ENCODE assay signal across 8 mouse cellular contexts in the genomic region with DNA sequence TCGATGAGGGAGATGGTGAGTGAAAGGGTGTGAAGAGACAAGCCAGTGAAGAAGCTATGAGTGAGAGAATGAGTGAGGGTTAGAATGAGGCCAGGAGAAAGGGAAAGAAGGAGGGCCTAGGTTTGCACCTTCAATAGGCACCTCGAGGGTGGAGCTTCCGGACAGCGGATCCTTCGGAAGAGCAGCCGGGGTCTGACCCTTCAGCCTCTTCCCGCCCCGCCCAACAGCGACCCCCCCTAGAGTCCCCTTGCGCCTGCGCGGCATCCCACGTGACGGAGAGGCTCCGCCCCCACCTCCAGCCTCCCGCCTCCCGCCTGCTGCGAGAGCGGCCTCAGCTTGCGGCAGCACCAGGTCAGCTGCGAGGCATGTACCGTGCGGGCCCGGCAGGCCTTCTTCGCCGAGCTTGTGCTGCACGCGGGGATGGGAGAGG. TPM values are rescaled to one million over a fixed set of nuclear protein-coding genes. Genes with fewer than 3 reads are reported as not detected.
DNase-seq lines count a peak whose midpoint lies in the region; ATAC-seq lines count a peak whose summit lies in the region.

Klhl22 (plus strand) TSS at position 275 of the 430 bp plus-strand sequence.

- peak within 1 kb of the TSS; percentile 87 for H3K27ac ChIP-seq in intestine, embryonic 15.5 days

- H3K36me3 ChIP-seq in intestine, embryonic 15.5 days = no peaks in the 10 kb centered on the region

- H3K9me3 ChIP-seq in intestine, embryonic 15.5 days = no peaks in the 10 kb centered on the region

- intact Hi-C loops in left cerebral cortex, postnatal 14 days (cut with DNase I) = no loop called here

- DNase-seq in adrenal gland, adult 2 months = peak; percentile 96
- peak; percentile 97 for DNase-seq in embryo, embryonic 9.5 days (ENCODE audit: extremely low spot score)
- DNase-seq in gastrocnemius, postnatal 4 days (ENCODE audit: low spot score in 2 of 2) = peak; percentile 92 to 93
- DNase-seq in left cerebral cortex, postnatal 14 days (ENCODE audit: low spot score in 2 of 2) = peak; percentile 83 to 89
- DNase-seq in right cerebral cortex, postnatal 25 days = peak; percentile 91
- DNase-seq in urinary bladder, postnatal 36 days (ENCODE audit: low spot score in 2 of 2) = peak; percentile 82 to 92

- WGBS in intestine, embryonic 15.5 days = 1% methylated on average over 28 of the region's 28 CpGs

- H3K27me3 ChIP-seq in intestine, embryonic 15.5 days (replicated peaks) = no peaks in the 10 kb centered on the region

- peak within 1 kb of the TSS; percentile 79 for H3K9ac ChIP-seq in intestine, embryonic 15.5 days

- peak within 1 kb of the TSS; percentile 66 for H3K4me3 ChIP-seq in intestine, embryonic 15.5 days (replicated peaks)

- ATAC-seq in intestine, embryonic 15.5 days = peak; percentile 94
- peak; percentile 48; the same call in 1 of the 2 replicates for ATAC-seq in megakaryocyte-erythroid progenitor cell, adult 5-6 weeks (replicated peaks; ENCODE audit: low FRiP score, low TSS enrichment, poor library complexity, severe bottlenecking)

- peak within 1 kb of the TSS; percentile 92 for H3K4me2 ChIP-seq in intestine, embryonic 15.5 days (replicated peaks)

- peaks cover 17% of the 10 kb centered on the region for H3K4me1 ChIP-seq in intestine, embryonic 15.5 days (replicated peaks)

RNA-seq across cellular contexts. Expression of gene Klhl22, which starts in this region (rescaled TPM):
- total RNA-seq in adrenal gland, adult 2 months (2021) = 10 to 100 TPM; 45.5 to 49.8 TPM
- polyA plus RNA-seq in adrenal gland, adult 2 months (2012; rRNA removed) = 55.3 and 68.2 TPM in 2 replicates
- 10 to 100 TPM; 56.9 to 60.4 TPM for total RNA-seq in gastrocnemius, postnatal 4 days (2021)
- polyA plus RNA-seq in intestine, embryonic 15.5 days (2015; fragmentation: Nextera tagmentation; extraction: Ambion mirVana) = 52.3 and 55.6 TPM in 2 replicates
- 10 to 100 TPM; 93.6 to 98.8 TPM for total RNA-seq in left cerebral cortex, postnatal 14 days (2021)
- total RNA-seq in megakaryocyte-erythroid progenitor cell, adult 5-6 weeks (2014; fragmentation: Nextera tagmentation) = 34.5 and 35.6 TPM in 2 replicates
- 26.6 and 65.5 TPM in 2 replicates for total RNA-seq in megakaryocyte-erythroid progenitor cell, adult 5-6 weeks (2017)

Comparison
In these comparisons a context has a peak if more than half of its experiments do, and no peak if none do; other contexts are left out.
1. Peak in every context shown above with its lines: DNase-seq, ATAC-seq, H3K4me3 ChIP-seq and H3K27ac ChIP-seq.